9 mouse cellular contexts compared by ENCODE assay signal in the genomic region with DNA sequence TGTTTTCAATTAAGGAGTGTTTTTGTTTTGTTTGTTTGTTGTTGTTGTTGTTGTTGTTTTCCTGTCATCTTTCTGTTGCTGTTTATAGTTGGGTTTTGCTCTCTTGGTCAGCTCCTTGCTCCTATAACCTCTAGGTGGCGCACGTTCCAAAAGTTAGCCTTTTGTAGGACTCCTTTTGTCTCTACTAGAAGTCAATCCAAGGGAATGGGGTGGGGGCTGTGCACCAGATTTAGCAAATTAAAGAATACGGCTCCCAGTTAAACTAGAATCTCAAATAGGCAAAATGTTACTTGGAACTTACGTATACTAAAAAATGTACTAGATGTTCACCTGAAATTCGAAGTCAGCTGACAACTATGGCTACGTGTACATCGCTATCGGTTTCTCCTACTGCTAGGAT. TPM values are rescaled to one million over a fixed set of nuclear protein-coding genes. Genes with fewer than 3 reads are reported as not detected.
DNase-seq lines count a peak whose midpoint lies in the region; ATAC-seq and TF ChIP-seq lines count a peak whose summit lies in the region.
"Had no signal": no experiment of that assay in that cellular context is flagged by ENCODE, and none has a peak within 500 bp of the region (broad histone marks: within the 10 kb centered on the region; RNA-seq: fewer than 3 reads in every experiment).

No protein-coding gene starts in this region.

- no peak overlapping the region for H3K27ac ChIP-seq in lung, embryonic 14.5 days (ENCODE audit: low read depth)
- H3K27ac ChIP-seq in embryonic facial prominence, embryonic 14.5 days (replicated peaks; ENCODE audit: low read depth, low read length), result no peak overlapping the region
- H3K27ac ChIP-seq in midbrain, embryonic 10.5 days (replicated peaks), result no peak overlapping the region
- H3K27ac ChIP-seq in forebrain, embryonic 12.5 days, result no peak overlapping the region
- H3K27ac ChIP-seq: limb, embryonic 13.5 days had no signal

- no peaks in the 10 kb centered on the region for H3K36me3 ChIP-seq in lung, embryonic 14.5 days (ENCODE audit: insufficient read depth)
- no peaks in the 10 kb centered on the region for H3K36me3 ChIP-seq in embryonic facial prominence, embryonic 14.5 days (ENCODE audit: control insufficient read depth, insufficient read depth, low read length)
- no peaks in the 10 kb centered on the region for H3K36me3 ChIP-seq in midbrain, embryonic 10.5 days
- no peaks in the 10 kb centered on the region for H3K36me3 ChIP-seq in forebrain, embryonic 12.5 days (replicated peaks)
- H3K36me3 ChIP-seq: limb, embryonic 13.5 days had no signal

- no peak overlapping the region for H3K9ac ChIP-seq in lung, embryonic 14.5 days
- H3K9ac ChIP-seq in embryonic facial prominence, embryonic 14.5 days (ENCODE audit: low read depth, low read length), result no peak overlapping the region
- H3K9ac ChIP-seq in forebrain, embryonic 12.5 days, result no peak overlapping the region
- H3K9ac ChIP-seq: limb, embryonic 13.5 days had no signal

- no peaks in the 10 kb centered on the region for H3K4me1 ChIP-seq in lung, embryonic 14.5 days (ENCODE audit: insufficient read depth)
- H3K4me1 ChIP-seq in lung, adult 2 months (ENCODE audit: control insufficient read depth, insufficient read depth, low read length), result no peaks in the 10 kb centered on the region
- no peaks in the 10 kb centered on the region for H3K4me1 ChIP-seq in embryonic facial prominence, embryonic 14.5 days (ENCODE audit: control insufficient read depth, insufficient read depth, low read length)
- peaks cover 4% of the 10 kb centered on the region; the same call in 1 of the 2 replicates for H3K4me1 ChIP-seq in midbrain, embryonic 10.5 days
- H3K4me1 ChIP-seq in forebrain, embryonic 12.5 days, result no peaks in the 10 kb centered on the region
- H3K4me1 ChIP-seq: limb, embryonic 13.5 days had no signal

- no peaks in the 10 kb centered on the region for H3K27me3 ChIP-seq in lung, embryonic 14.5 days (ENCODE audit: insufficient read depth, low read length)
- H3K27me3 ChIP-seq in embryonic facial prominence, embryonic 14.5 days (replicated peaks; ENCODE audit: control insufficient read depth, insufficient read depth, low read length), result no peaks in the 10 kb centered on the region
- H3K27me3 ChIP-seq in midbrain, embryonic 10.5 days (ENCODE audit: low read depth, poor library complexity, severe bottlenecking), result no peaks in the 10 kb centered on the region
- peaks cover 5% of the 10 kb centered on the region for H3K27me3 ChIP-seq in forebrain, embryonic 12.5 days
- H3K27me3 ChIP-seq: limb, embryonic 13.5 days had no signal

- WGBS in lung, embryonic 14.5 days, result 63% methylated on average over 8 of the region's 8 CpGs
- 67% methylated on average over 8 of the region's 8 CpGs for WGBS in lung, adult 2 months
- 69% methylated on average over 8 of the region's 8 CpGs for WGBS in embryonic facial prominence, embryonic 14.5 days
- WGBS in midbrain, embryonic 10.5 days, result 70% methylated on average over 8 of the region's 8 CpGs
- WGBS in forebrain, embryonic 12.5 days, result 68% methylated on average over 8 of the region's 8 CpGs

- no peaks in the 10 kb centered on the region for H3K9me3 ChIP-seq in lung, embryonic 14.5 days (ENCODE audit: low read depth, low read length)
- no peaks in the 10 kb centered on the region for H3K9me3 ChIP-seq in embryonic facial prominence, embryonic 14.5 days (ENCODE audit: control insufficient read depth, low read length)
- H3K9me3 ChIP-seq in midbrain, embryonic 10.5 days (replicated peaks), result no peaks in the 10 kb centered on the region
- no peaks in the 10 kb centered on the region for H3K9me3 ChIP-seq in forebrain, embryonic 12.5 days
- H3K9me3 ChIP-seq: limb, embryonic 13.5 days had no signal

- no peak overlapping the region for H3K4me3 ChIP-seq in lung, embryonic 14.5 days (ENCODE audit: low read depth, low read length)
- no peak overlapping the region for H3K4me3 ChIP-seq in lung, adult 2 months (replicated peaks; ENCODE audit: extremely low read depth, low read depth, low read length)
- no peak overlapping the region for H3K4me3 ChIP-seq in embryonic facial prominence, embryonic 14.5 days (ENCODE audit: low read depth, low read length)
- H3K4me3 ChIP-seq in midbrain, embryonic 10.5 days, result no peak overlapping the region
- H3K4me3 ChIP-seq in forebrain, embryonic 12.5 days (replicated peaks), result no peak overlapping the region
- H3K4me3 ChIP-seq: limb, embryonic 13.5 days had no signal

- H3K4me2 ChIP-seq in lung, embryonic 14.5 days, result no peak overlapping the region
- no peak overlapping the region for H3K4me2 ChIP-seq in embryonic facial prominence, embryonic 14.5 days (ENCODE audit: low read depth, low read length)
- no peak overlapping the region for H3K4me2 ChIP-seq in forebrain, embryonic 12.5 days
- H3K4me2 ChIP-seq: limb, embryonic 13.5 days had no signal

- peak; percentile 28; the same call in 1 of the 2 replicates for ATAC-seq in lung, embryonic 14.5 days (ENCODE audit: insufficient read depth)
- no peak for ATAC-seq in embryonic facial prominence, embryonic 14.5 days (ENCODE audit: low read depth)
- ATAC-seq in forebrain, embryonic 12.5 days (ENCODE audit: low FRiP score), result no peak

- TF ChIP-seq CTCF in lung, embryonic 14.5 days (IDR thresholded peaks at IDR 0.05; ENCODE audit: low read depth), result peak; percentile 71
- no peak for TF ChIP-seq CTCF in lung, adult 2 months (IDR thresholded peaks at IDR 0.05; ENCODE audit: insufficient read depth, low read length)

- peak; percentile 18 for DNase-seq in adrenal gland, postnatal 25 days
- DNase-seq in adrenal gland, adult 2 months, result no peak
- peak; percentile 83 for DNase-seq in lung, embryonic 14.5 days
- DNase-seq in lung, adult 2 months, result no peak
- peak; percentile 58 for DNase-seq in embryonic facial prominence, embryonic 14.5 days (ENCODE audit: low spot score)
- peak; percentile 62 for DNase-seq in retina, postnatal 1 day
- DNase-seq in midbrain, embryonic 10.5 days (ENCODE audit: low spot score), result no peak

- TF ChIP-seq POLR2A in lung, adult 2 months (IDR thresholded peaks at IDR 0.05; ENCODE audit: borderline replicate concordance, extremely low read depth, low read depth, low read length), result no peak

RNA-seq across cellular contexts. Expression of a gene that starts 47.7 kb away (rescaled TPM):
- 0.24 TPM in 1 of 2 replicates, not detected in the other for total RNA-seq in adrenal gland, postnatal 25 days (2021)
- total RNA-seq in adrenal gland, adult 2 months (2021), result not detected
- 0.26 and 0.53 TPM in 2 replicates for polyA plus RNA-seq in adrenal gland, adult 2 months (2012; rRNA removed)
- polyA plus RNA-seq in lung, embryonic 14.5 days (2014; fragmentation: Nextera tagmentation; extraction: Ambion mirVana), result 10.9 and 11.4 TPM in 2 replicates
- 15.2 and 16.3 TPM in 2 replicates for polyA plus RNA-seq in lung, adult 2 months (2012; rRNA removed)
- polyA plus RNA-seq in embryonic facial prominence, embryonic 14.5 days (2014; fragmentation: Nextera tagmentation; extraction: Ambion mirVana), result 0.09 TPM in 1 of 2 replicates, not detected in the other
- not detected in 2 replicates for polyA plus RNA-seq in midbrain, embryonic 10.5 days (2016; fragmentation: Nextera tagmentation; extraction: Ambion mirVana)
- polyA plus RNA-seq in forebrain, embryonic 12.5 days (2016; fragmentation: Nextera tagmentation; extraction: Ambion mirVana), result not detected in 2 replicates
- polyA plus RNA-seq: limb, embryonic 13.5 days had no signal

RNA-seq across cellular contexts. Expression of a gene that starts 48.7 kb away (rescaled TPM):
- total RNA-seq in adrenal gland, postnatal 25 days (2021), result 17.0 and 17.1 TPM in 2 replicates
- total RNA-seq in adrenal gland, adult 2 months (2021), result 10 to 100 TPM; 11.8 to 12.6 TPM
- polyA plus RNA-seq in adrenal gland, adult 2 months (2012; rRNA removed), result 21.3 and 22.7 TPM in 2 replicates
- polyA plus RNA-seq in lung, embryonic 14.5 days (2014; fragmentation: Nextera tagmentation; extraction: Ambion mirVana), result 25.6 and 26.5 TPM in 2 replicates
- 15.8 and 16.8 TPM in 2 replicates for polyA plus RNA-seq in lung, adult 2 months (2012; rRNA removed)
- polyA plus RNA-seq in embryonic facial prominence, embryonic 14.5 days (2014; fragmentation: Nextera tagmentation; extraction: Ambion mirVana), result 19.2 and 26.1 TPM in 2 replicates
- polyA plus RNA-seq in midbrain, embryonic 10.5 days (2016; fragmentation: Nextera tagmentation; extraction: Ambion mirVana), result 31.0 and 35.1 TPM in 2 replicates
- 33.5 and 34.9 TPM in 2 replicates for polyA plus RNA-seq in forebrain, embryonic 12.5 days (2016; fragmentation: Nextera tagmentation; extraction: Ambion mirVana)

RNA-seq across cellular contexts. Expression of a gene that starts 55.4 kb away (rescaled TPM):
- total RNA-seq in adrenal gland, postnatal 25 days (2021), result not detected in 2 replicates
- total RNA-seq in adrenal gland, adult 2 months (2021), result 1 to 10 TPM in 1 of 2 experiments, not detected in 1; 1.0 TPM
- polyA plus RNA-seq in adrenal gland, adult 2 months (2012; rRNA removed), result 5.2 and 5.8 TPM in 2 replicates
- polyA plus RNA-seq in lung, embryonic 14.5 days (2014; fragmentation: Nextera tagmentation; extraction: Ambion mirVana), result 0.99 and 1.2 TPM in 2 replicates
- polyA plus RNA-seq in lung, adult 2 months (2012; rRNA removed), result 16.9 and 29.8 TPM in 2 replicates
- 1.1 and 1.4 TPM in 2 replicates for polyA plus RNA-seq in embryonic facial prominence, embryonic 14.5 days (2014; fragmentation: Nextera tagmentation; extraction: Ambion mirVana)
- polyA plus RNA-seq in midbrain, embryonic 10.5 days (2016; fragmentation: Nextera tagmentation; extraction: Ambion mirVana), result not detected in 2 replicates
- not detected in 2 replicates for polyA plus RNA-seq in forebrain, embryonic 12.5 days (2016; fragmentation: Nextera tagmentation; extraction: Ambion mirVana)
- polyA plus RNA-seq: limb, embryonic 13.5 days had no signal

Comparison
In these comparisons a context has a peak if more than half of its experiments do, and no peak if none do; other contexts are left out.
1. DNase-seq: peak in adrenal gland, postnatal 25 days (single experiment), lung, embryonic 14.5 days (single experiment), embryonic facial prominence, embryonic 14.5 days (single experiment) and retina, postnatal 1 day (single experiment); none in adrenal gland, adult 2 months (single experiment), lung, adult 2 months (single experiment) and midbrain, embryonic 10.5 days (single experiment).